Mouse (Mus musculus): Measurements from ENCODE around the gene Mrpl2. TPM values are rescaled to one million over a fixed set of nuclear protein-coding genes. Genes with fewer than 3 reads are reported as not detected.

The Mrpl2 gene
- total RNA-seq, 2 experiments from 2014 or later = 45.3 to 50.7 TPM

GRCm38 (mm10) chr17:46627409-46627808, 18.6 kb upstream of the Mrpl2 start:
- no peak for DNase-seq

GRCm38 (mm10) chr17:46628471-46628790, 17.6 kb upstream of the Mrpl2 start:
- no peak for DNase-seq

GRCm38 (mm10) chr17:46628791-46629684, 17.0 kb upstream of the Mrpl2 start, which contains the start of gene Ptk7:
TSS of gene Ptk7 (minus strand) at chr17:46629504.
- DNase-seq = peak; percentile 70 to 71

GRCm38 (mm10) chr17:46629685-46630441, 16.2 kb upstream of the Mrpl2 start:
- no peak for DNase-seq

GRCm38 (mm10) chr17:46636831-46637523, 9.1 kb upstream of the Mrpl2 start:
- DNase-seq = peak; percentile 53 to 66

- no peak for DNase-seq
Observed at GRCm38 (mm10) chr17:46639929-46640328, 6.1 kb upstream of the Mrpl2 start.

GRCm38 (mm10) chr17:46642060-46642459, 4.0 kb upstream of the Mrpl2 start:
- no peak for DNase-seq

- DNase-seq = no peak
Observed at GRCm38 (mm10) chr17:46644152-46644805, 1.8 kb upstream of the Mrpl2 start.

- DNase-seq = no peak
Observed at GRCm38 (mm10) chr17:46644916-46645475, 1.0 kb upstream of the Mrpl2 start.

- DNase-seq = no peak
Observed at GRCm38 (mm10) chr17:46646322-46646662, 263 bp downstream of the Mrpl2 start.

- no peak for DNase-seq
Observed at GRCm38 (mm10) chr17:46647279-46647678, 1.2 kb downstream of the Mrpl2 start.

GRCm38 (mm10) chr17:46648436-46648835, 2.4 kb downstream of the Mrpl2 start:
- DNase-seq = no peak

- no peak for DNase-seq
Observed at GRCm38 (mm10) chr17:46649811-46650210, 3.8 kb downstream of the Mrpl2 start.

- peak; percentile 89 to 90 for DNase-seq
Observed at GRCm38 (mm10) chr17:46650232-46651031, 4.4 kb downstream of the Mrpl2 start, which contains the start of gene Cul7. TSS of gene Cul7 (plus strand) at chr17:46650337.

GRCm38 (mm10) chr17:46651292-46651691, 5.3 kb downstream of the Mrpl2 start:
- no peak for DNase-seq

- DNase-seq = no peak
Observed at GRCm38 (mm10) chr17:46651755-46652547, 5.9 kb downstream of the Mrpl2 start.

GRCm38 (mm10) chr17:46656054-46656453, 10.0 kb downstream of the Mrpl2 start:
- no peak for DNase-seq

- no peak for DNase-seq
Observed at GRCm38 (mm10) chr17:46661351-46661750, 15.3 kb downstream of the Mrpl2 start.

- DNase-seq = no peak
Observed at GRCm38 (mm10) chr17:46661981-46662380, 16.0 kb downstream of the Mrpl2 start.

GRCm38 (mm10) chr17:46662730-46663129, 16.7 kb downstream of the Mrpl2 start:
- no peak for DNase-seq

All from layer of hippocampus, postnatal 36 days (tissue).